Mouse (Mus musculus) left cerebral cortex, postnatal 14 days (tissue): ENCODE measurements around the gene Alox5. TPM values are rescaled to one million over a fixed set of nuclear protein-coding genes. Genes with fewer than 3 reads are reported as not detected.

ENCODE experiments used
- DNase-seq, 2 experiments: peaks; one replicate each; pipeline ENCODE4 v3.0.0; 2021 to 2022; ENCODE audit warnings: low spot score in 2 of 2, mixed read lengths in 1 of 2
- intact Hi-C: fragments of 180-260 bp; cut with DNase I; formaldehyde crosslinking; loops from one replicate; pipeline ENCODE4 v1.15.1; 2025
- total RNA-seq, 2 experiments: library from RNA; stranded (reverse); gene quantifications; 2 replicates each; pipeline ENCODE4 v1.2.3; 2021

The Alox5 gene
- total RNA-seq, 2 experiments from 2014 or later: 1.3 to 3.0 TPM

GRCm38 (mm10) chr6:116420271-116420670, 40.7 kb downstream of the Alox5 start:
- DNase-seq: no peak
- intact Hi-C loops: loop anchor here (5.0 kb wide), 1 partner anchor 158 kb away; the partner anchor contains the start of gene Zfand4

DNA sequence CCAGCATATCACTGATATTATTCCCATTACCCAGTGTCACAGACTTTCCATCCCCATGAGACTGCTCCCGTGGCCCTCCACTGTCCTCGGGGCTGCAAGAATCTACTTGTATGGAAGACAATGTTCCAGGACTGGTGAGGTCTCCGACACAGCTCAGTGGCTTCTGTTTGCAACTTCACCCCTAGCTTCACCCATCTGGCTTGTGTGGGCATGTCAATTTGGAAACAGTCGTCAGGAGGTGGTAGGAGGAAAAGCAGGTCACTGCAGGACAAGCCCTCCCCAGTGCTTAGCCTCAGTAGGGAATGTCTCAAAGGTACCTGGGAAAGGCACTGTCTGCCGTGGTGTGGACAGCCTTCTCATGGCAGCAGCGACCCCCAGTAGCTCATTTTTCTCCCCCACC, 41.3 kb downstream of the Alox5 start:
- intact Hi-C loops: loop anchor here (5.0 kb wide), 1 partner anchor 157 kb away; the partner anchor contains the start of gene Zfand4
- no peak for DNase-seq

DNA sequence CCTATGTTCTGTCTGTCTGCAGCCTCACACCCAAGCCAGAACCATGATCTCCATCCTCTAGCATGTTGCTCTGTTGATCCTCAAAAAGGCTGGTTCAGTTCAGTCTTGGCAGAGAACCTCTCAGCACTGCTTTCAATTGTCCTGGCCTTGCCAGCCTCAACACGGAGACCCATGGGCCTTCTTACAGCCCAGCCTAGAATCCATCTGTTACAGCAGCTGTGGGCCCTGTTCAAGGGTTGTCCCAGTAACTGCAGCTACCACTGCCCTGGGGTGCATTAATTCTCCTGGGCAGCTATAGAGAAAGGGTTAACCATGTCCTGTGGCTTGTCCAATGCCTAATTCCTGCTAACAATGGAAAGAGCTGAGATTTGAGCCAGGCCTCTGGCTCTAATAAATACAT, 42.5 kb downstream of the Alox5 start:
- no peak for DNase-seq
- intact Hi-C loops: no loop called here

DNA sequence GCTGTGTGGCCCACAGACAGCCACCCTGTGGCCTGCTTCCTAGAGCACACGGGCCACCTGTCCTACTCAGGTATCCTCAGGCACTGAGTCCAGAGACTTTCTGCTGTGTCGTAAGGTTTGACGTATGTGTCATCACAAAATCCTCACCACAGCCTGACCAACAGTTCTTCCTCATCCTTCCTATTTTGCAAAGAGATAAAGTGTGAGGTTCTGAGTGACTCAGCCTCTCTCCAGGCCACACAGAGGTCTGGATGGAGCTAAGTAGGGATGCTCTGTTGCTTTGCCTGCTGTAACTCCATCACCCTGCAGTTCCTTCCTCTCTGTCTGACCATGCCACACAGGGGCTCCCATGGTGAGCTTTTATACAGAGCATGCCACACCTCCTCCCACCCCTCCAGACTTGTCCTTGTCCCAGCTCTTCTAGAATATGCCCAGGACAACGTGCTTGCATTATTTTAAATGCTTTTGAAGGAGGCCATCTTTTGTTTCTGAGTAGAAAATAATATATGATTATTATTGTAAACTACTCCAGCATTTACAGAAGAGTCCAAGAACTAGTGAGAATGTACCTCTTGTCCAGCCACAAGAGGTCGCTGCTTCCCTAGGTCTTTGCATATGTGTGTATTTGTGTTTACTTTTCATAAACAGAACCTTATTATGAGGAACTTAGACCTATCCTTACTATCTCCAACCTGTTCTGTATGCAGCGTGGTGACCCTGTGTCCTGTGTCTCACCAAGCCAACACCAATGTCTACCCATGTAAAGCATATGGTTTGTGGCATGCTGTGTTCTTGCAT, 43.3 kb downstream of the Alox5 start:
- no peak for DNase-seq
- intact Hi-C loops: no loop called here

- no peak for DNase-seq
- intact Hi-C loops: no loop called here
Measured at GRCm38 (mm10) chr6:116416000-116416552, 44.9 kb downstream of the Alox5 start.

- intact Hi-C loops: no loop called here
- DNase-seq: no peak
Measured at GRCm38 (mm10) chr6:116415126-116415676, 45.8 kb downstream of the Alox5 start.

GRCm38 (mm10) chr6:116412546-116413325, 48.2 kb downstream of the Alox5 start:
- no peak for DNase-seq
- intact Hi-C loops: no loop called here

DNA sequence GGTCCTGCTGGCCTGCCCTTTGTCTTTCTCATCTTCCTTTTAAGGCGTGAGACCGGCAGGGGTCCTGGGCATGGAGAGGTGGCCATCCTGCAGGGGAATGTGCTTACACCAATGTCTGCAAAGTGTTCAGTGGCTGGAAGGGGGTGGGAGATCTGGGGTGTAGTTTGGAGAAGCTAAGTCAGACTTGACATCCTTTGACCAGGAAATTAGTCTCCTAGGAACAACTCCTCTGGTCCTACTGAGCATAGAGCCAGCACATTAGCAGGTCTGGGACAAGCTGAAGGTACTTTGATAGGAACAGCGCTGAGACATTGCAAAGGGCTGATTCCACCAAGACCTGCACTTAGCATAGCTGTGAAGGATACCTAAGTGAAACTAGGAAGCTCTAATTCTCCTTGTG, 49.3 kb downstream of the Alox5 start:
- no peak for DNase-seq
- intact Hi-C loops: no loop called here

DNA sequence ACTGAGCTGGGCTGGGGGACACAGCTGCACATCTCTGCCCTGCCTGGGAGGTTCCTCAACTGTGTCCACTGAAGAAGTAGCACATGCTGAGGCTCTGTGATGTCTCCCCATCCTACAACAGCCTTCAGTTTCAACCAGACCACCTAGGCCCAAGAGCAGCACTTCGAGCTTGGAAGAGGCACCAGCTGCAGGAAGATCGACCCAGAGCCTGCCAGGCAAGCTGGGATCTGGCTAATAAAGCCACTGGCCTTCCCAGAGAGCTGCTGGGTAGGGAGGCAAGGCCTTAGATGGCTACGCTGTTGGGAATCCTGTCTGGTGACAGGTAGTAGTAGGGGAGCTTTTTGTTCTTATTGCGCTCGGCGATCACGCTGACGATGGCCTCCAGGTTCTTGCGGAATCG, 50.5 kb downstream of the Alox5 start:
- intact Hi-C loops: no loop called here
- DNase-seq: no peak

- intact Hi-C loops: no loop called here
- DNase-seq: no peak
Measured at GRCm38 (mm10) chr6:116407956-116408657, 52.9 kb downstream of the Alox5 start.

DNA sequence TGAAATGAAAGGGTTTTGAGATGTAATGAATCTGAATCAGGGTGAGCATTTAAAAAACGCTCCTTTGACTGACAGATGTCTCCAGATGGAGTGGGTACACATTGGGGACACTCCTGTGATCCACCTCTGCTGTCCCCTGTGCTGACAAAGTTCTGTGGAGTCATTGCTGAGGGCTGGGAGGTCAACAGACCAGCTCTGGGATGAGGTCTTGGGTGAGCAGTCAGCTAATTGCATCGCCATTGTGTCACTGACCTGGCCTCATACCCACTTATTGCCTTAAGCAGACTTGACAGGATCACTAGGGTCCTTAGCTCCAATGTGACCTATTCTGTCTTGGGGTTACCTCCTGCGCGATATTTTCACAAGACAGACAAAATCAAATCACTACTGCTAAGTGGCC, 53.8 kb downstream of the Alox5 start:
- DNase-seq: no peak
- intact Hi-C loops: no loop called here

GRCm38 (mm10) chr6:116406680-116407079, 54.3 kb downstream of the Alox5 start:
- DNase-seq: no peak
- intact Hi-C loops: no loop called here

DNA sequence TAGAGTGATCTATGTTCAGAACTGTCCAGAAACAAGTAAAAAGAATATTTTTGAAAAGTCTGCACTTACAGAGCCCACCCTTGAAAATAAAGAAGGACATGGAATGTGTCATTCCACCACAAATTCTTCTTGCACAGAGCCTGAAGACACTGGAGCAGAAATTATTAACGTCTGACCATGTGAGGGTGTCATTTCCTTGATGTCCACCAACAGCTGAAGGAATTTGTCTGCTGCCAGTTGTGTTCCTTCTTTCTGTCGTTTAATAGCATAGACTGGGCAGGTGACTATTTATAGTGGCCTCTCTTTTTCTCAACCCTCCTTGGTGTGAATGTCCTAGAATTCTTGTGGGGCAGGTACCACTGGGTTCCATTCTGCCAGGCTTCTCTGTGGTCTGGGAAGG, 54.8 kb downstream of the Alox5 start:
- DNase-seq: no peak
- intact Hi-C loops: no loop called here

DNA sequence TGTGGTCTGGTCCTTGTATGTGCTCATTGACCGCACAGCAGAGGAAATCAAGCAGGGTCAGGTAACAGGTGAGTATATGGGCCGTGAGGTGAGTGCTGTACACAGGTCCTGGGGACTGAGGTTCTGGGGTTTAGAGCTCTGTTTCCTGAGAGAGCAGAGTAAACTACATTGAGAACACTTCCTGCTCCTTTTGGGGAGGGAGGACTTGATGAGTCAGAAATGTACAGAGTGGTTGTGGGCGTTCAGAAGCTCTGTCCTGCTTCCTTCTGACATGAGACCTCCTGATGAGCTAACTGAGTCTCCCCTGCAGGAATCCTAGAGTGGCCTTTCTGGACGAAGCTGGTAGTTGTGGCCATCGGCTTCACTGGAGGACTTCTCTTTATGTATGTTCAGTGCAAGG, 55.3 kb downstream of the Alox5 start:
- no peak for DNase-seq
- intact Hi-C loops: no loop called here

DNA sequence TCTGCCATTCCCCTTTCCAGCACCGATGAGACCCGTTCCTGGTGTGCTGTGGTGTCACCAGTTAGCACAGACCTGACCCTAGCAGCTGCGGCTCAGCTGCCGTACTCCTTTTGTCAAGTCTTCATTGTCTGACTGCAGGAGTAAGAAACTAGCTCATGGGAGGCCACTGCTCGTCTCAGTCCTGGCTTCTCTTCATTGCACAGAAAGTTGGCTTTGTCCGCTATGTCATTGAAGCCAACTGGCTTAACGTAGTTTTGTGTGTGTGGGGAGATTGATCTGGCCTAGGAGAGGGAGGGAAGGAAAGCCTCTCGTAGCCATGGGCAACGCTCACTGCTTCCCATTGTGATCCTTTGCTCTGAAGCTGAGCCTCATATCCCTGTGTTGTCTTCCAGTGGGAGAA, 55.7 kb downstream of the Alox5 start:
- intact Hi-C loops: no loop called here

DNA sequence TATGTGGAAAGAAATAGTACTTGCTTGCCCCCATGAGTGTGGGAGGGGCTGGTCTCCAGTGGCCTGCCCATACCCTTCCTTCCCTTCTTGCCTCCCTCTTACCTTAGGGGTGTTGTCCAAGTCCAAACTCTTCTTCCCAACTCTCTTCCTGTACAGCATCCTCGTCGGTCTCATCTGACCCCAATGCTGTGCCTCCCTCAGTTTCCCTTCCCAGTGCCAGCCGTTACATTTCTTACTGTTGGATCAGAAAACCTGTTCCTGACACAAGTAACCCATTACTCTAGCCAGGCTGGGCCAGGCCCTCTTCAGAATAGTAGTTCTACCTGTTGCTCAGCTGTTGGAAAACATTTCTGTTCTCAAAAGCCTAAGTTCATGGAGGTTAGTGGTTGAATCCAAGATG, 58.6 kb downstream of the Alox5 start:
- no peak for DNase-seq
- intact Hi-C loops: no loop called here

More for the DNA sequence above, 55.7 kb downstream of the Alox5 start:
- DNase-seq: no peak

GRCm38 (mm10) chr6:116401746-116402423, 59.1 kb downstream of the Alox5 start:
- intact Hi-C loops: no loop called here
- DNase-seq: no peak

DNA sequence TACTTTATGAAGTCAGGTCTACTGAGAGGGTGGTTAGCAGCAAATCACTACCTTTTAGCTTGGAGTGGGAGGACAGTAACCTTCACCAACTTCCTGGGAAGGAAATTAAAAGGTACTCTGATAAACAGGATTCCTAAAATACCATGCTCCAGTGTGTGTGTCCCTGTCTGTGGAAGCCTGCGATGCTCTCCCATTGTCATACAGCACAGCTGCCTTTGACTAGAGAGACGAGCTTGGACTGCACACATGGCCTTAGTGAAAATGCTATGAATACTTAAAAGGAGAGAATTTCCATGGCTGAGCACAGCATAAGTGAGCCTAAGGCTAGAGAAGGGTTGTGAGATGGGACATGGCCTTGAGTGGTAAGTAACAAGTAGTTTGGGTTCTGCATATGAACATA, 62.8 kb downstream of the Alox5 start:
- intact Hi-C loops: no loop called here
- no peak for DNase-seq

- DNase-seq: no peak
- intact Hi-C loops: no loop called here
Measured at GRCm38 (mm10) chr6:116397621-116398020, 63.4 kb downstream of the Alox5 start.
